In the genomic region with DNA sequence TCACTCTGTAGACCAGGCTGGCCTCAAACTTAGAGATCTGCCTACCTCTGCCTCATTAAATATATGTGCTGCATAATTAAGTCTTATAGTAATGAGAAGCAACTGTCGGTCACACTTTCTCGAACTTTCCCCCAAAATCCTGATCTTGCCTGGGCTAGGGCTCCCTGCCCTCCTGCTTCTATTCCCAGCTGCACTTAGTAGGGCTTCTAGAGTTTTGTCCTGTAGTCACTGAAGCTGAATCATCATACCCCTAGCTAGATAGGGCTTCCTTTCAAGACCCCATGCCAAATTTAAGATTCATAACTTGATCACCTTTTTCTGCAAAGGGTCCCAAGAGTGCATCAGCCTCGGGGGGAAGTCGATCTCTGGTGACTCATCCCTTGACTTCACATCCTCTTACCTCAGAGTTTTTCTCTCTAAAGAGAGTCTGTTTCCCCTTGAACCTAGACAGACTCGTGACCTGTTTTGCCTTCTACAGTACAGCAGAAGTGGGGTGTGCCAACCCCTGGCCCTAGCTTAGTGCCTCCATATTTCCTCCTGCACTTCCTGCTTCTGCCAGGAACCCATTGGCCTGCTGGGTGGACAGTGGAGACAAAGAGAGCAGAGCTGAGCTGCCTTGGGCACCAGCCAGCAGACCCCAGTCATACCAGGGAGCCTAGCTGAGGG, we compare ENCODE assay signal across 17 mouse cellular contexts. TPM values are rescaled to one million over a fixed set of nuclear protein-coding genes. Genes with fewer than 3 reads are reported as not detected.
DNase-seq lines count a peak whose midpoint lies in the region; ATAC-seq and TF ChIP-seq lines count a peak whose summit lies in the region.
"Had no signal": no experiment of that assay in that cellular context is flagged by ENCODE, and none has a peak within 500 bp of the region (broad histone marks: within the 10 kb centered on the region; RNA-seq: fewer than 3 reads in every experiment).

No protein-coding gene starts in this region.

- H3K4me3 ChIP-seq in midbrain, embryonic 15.5 days = no peak overlapping the region
- H3K4me3 ChIP-seq in midbrain, postnatal 0 days (ENCODE audit: low read depth, low read length) = no peak overlapping the region
- H3K4me3 ChIP-seq: gastrocnemius, adult 2 months; heart, embryonic 13.5 days; hindbrain, embryonic 13.5 days; kidney, embryonic 15.5 days; megakaryocyte, embryonic 14.5 days had no signal

- H3K9ac ChIP-seq in midbrain, embryonic 15.5 days = no peak overlapping the region
- H3K9ac ChIP-seq in midbrain, postnatal 0 days (replicated peaks; ENCODE audit: low read length, poor library complexity, severe bottlenecking) = no peak overlapping the region
- H3K9ac ChIP-seq: heart, embryonic 13.5 days; hindbrain, embryonic 13.5 days; kidney, embryonic 15.5 days had no signal

- peak; percentile 78 for ATAC-seq in inflammation-experienced regulatory T-cells, adult 6 months
- ATAC-seq in midbrain, embryonic 15.5 days (replicated peaks) = no peak
- ATAC-seq in midbrain, postnatal 0 days (ENCODE audit: low FRiP score) = no peak

- H3K27me3 ChIP-seq in splenic B cell, adult 2 months (ENCODE audit: control insufficient read depth, insufficient read depth, low read length, poor library complexity, severe bottlenecking) = no peaks in the 10 kb centered on the region
- H3K27me3 ChIP-seq in midbrain, embryonic 15.5 days (replicated peaks) = no peaks in the 10 kb centered on the region
- no peaks in the 10 kb centered on the region for H3K27me3 ChIP-seq in midbrain, postnatal 0 days (ENCODE audit: insufficient read depth, low read length)
- H3K27me3 ChIP-seq: kidney, embryonic 15.5 days had no signal

- WGBS in midbrain, embryonic 15.5 days = 91% methylated on average over 5 of the region's 5 CpGs
- WGBS in midbrain, postnatal 0 days = 84% methylated on average over 5 of the region's 5 CpGs

- H3K4me2 ChIP-seq in midbrain, embryonic 15.5 days = no peak overlapping the region
- no peak overlapping the region for H3K4me2 ChIP-seq in midbrain, postnatal 0 days (ENCODE audit: low read depth, low read length, poor library complexity, severe bottlenecking)
- H3K4me2 ChIP-seq: heart, embryonic 13.5 days; hindbrain, embryonic 13.5 days; kidney, embryonic 15.5 days had no signal

- no peak for TF ChIP-seq CTCF in midbrain, postnatal 0 days (IDR thresholded peaks at IDR 0.05)

- H3K4me1 ChIP-seq in midbrain, embryonic 15.5 days = no peaks in the 10 kb centered on the region
- no peaks in the 10 kb centered on the region for H3K4me1 ChIP-seq in midbrain, postnatal 0 days (ENCODE audit: insufficient read depth, low read length)
- H3K4me1 ChIP-seq: heart, embryonic 13.5 days; hindbrain, embryonic 13.5 days; kidney, embryonic 15.5 days had no signal

- no peak overlapping the region for H3K27ac ChIP-seq in midbrain, embryonic 15.5 days
- H3K27ac ChIP-seq in midbrain, postnatal 0 days (ENCODE audit: low read depth, low read length) = no peak overlapping the region
- H3K27ac ChIP-seq: gastrocnemius, adult 2 months; heart, embryonic 13.5 days; hindbrain, embryonic 13.5 days; kidney, embryonic 15.5 days had no signal

- H3K9me3 ChIP-seq in midbrain, embryonic 15.5 days = no peaks in the 10 kb centered on the region
- no peaks in the 10 kb centered on the region for H3K9me3 ChIP-seq in midbrain, postnatal 0 days (ENCODE audit: low read length)
- H3K9me3 ChIP-seq: heart, embryonic 13.5 days; hindbrain, embryonic 13.5 days; kidney, embryonic 15.5 days; megakaryocyte, embryonic 14.5 days had no signal

- H3K36me3 ChIP-seq in splenic B cell, adult 2 months (ENCODE audit: control insufficient read depth, insufficient read depth, low read length, poor library complexity, severe bottlenecking) = no peaks in the 10 kb centered on the region
- no peaks in the 10 kb centered on the region for H3K36me3 ChIP-seq in midbrain, embryonic 15.5 days (replicated peaks)
- H3K36me3 ChIP-seq in midbrain, postnatal 0 days (ENCODE audit: insufficient read depth, low read length) = no peaks in the 10 kb centered on the region
- H3K36me3 ChIP-seq: heart, embryonic 13.5 days; hindbrain, embryonic 13.5 days; kidney, embryonic 15.5 days had no signal

- peak; percentile 45 for DNase-seq in layer of hippocampus, adult 9-11 months
- no peak for DNase-seq in layer of hippocampus, postnatal 14 days (ENCODE audit: low spot score in 2 of 2)
- peak; percentile 24 for DNase-seq in thymus, postnatal 0 days (ENCODE audit: low spot score)
- DNase-seq in thymus, postnatal 25 days = no peak
- DNase-seq in splenic B cell, adult 2 months (ENCODE audit: low read depth, low spot score) = peak; percentile 64
- DNase-seq in midbrain, postnatal 0 days (ENCODE audit: low spot score) = no peak
- DNase-seq: adrenal gland, adult 8-10 months; cerebellum, postnatal 14 days; gastrocnemius, adult 2 months; thymus, adult 18-20 months had no signal

RNA-seq across cellular contexts. Expression of a gene that starts 4.9 kb away (rescaled TPM):
- under 1 TPM; 0.35 to 0.76 TPM for total RNA-seq in layer of hippocampus, postnatal 14 days (2021)
- polyA plus RNA-seq in thymus, postnatal 0 days (2015; fragmentation: Nextera tagmentation; extraction: Ambion mirVana) = 0.76 and 2.0 TPM in 2 replicates
- 1 to 10 TPM; 1.4 to 1.6 (median 1.5) TPM for polyA plus RNA-seq in inflammation-experienced regulatory T-cells, adult 6 months (2017; shearing (Covaris generic))
- polyA plus RNA-seq in midbrain, embryonic 15.5 days (2015; fragmentation: Nextera tagmentation; extraction: Ambion mirVana) = 0.20 and 0.27 TPM in 2 replicates
- 0.16 and 0.42 TPM in 2 replicates for total RNA-seq in midbrain, postnatal 0 days (2014; rRNA removed)
- polyA plus RNA-seq in midbrain, postnatal 0 days (2015; fragmentation: Nextera tagmentation; extraction: Ambion mirVana) = 0.09 and 0.10 TPM in 2 replicates
- polyA plus RNA-seq: embryonic facial prominence, embryonic 11.5 days had no signal

RNA-seq across cellular contexts. Expression of a gene that starts 24.4 kb away (rescaled TPM):
- total RNA-seq in layer of hippocampus, postnatal 14 days (2021) = 10 to 100 TPM; 79.3 to 82.2 TPM
- 255 and 279 TPM in 2 replicates for polyA plus RNA-seq in thymus, postnatal 0 days (2015; fragmentation: Nextera tagmentation; extraction: Ambion mirVana)
- polyA plus RNA-seq in inflammation-experienced regulatory T-cells, adult 6 months (2017; shearing (Covaris generic)) = 100 to 1,000 TPM; 137 to 172 (median 165) TPM
- 46.4 and 54.6 TPM in 2 replicates for polyA plus RNA-seq in midbrain, embryonic 15.5 days (2015; fragmentation: Nextera tagmentation; extraction: Ambion mirVana)
- 53.3 and 57.3 TPM in 2 replicates for total RNA-seq in midbrain, postnatal 0 days (2014; rRNA removed)
- polyA plus RNA-seq in midbrain, postnatal 0 days (2015; fragmentation: Nextera tagmentation; extraction: Ambion mirVana) = 65.4 and 72.9 TPM in 2 replicates

RNA-seq across cellular contexts. Expression of a gene that starts 47.5 kb away (rescaled TPM):
- total RNA-seq in layer of hippocampus, postnatal 14 days (2021) = 1 to 10 TPM; 1.6 to 5.1 TPM
- 43.4 and 47.1 TPM in 2 replicates for polyA plus RNA-seq in thymus, postnatal 0 days (2015; fragmentation: Nextera tagmentation; extraction: Ambion mirVana)
- 100 to 1,000 TPM; 106 to 231 (median 206) TPM for polyA plus RNA-seq in inflammation-experienced regulatory T-cells, adult 6 months (2017; shearing (Covaris generic))
- polyA plus RNA-seq in midbrain, embryonic 15.5 days (2015; fragmentation: Nextera tagmentation; extraction: Ambion mirVana) = 0.49 and 1.1 TPM in 2 replicates
- total RNA-seq in midbrain, postnatal 0 days (2014; rRNA removed) = 0.57 and 0.93 TPM in 2 replicates
- polyA plus RNA-seq in midbrain, postnatal 0 days (2015; fragmentation: Nextera tagmentation; extraction: Ambion mirVana) = 0.67 and 0.90 TPM in 2 replicates

RNA-seq across cellular contexts. Expression of a gene that starts 48.6 kb away (rescaled TPM):
- 10 to 100 TPM; 15.0 to 21.2 TPM for total RNA-seq in layer of hippocampus, postnatal 14 days (2021)
- polyA plus RNA-seq in thymus, postnatal 0 days (2015; fragmentation: Nextera tagmentation; extraction: Ambion mirVana) = 8.6 and 10.8 TPM in 2 replicates
- polyA plus RNA-seq in inflammation-experienced regulatory T-cells, adult 6 months (2017; shearing (Covaris generic)) = 10 to 100 TPM in 1 of 3 experiments, 1 to 10 TPM in 2; 9.2 to 10.6 (median 9.8) TPM
- 12.6 and 15.3 TPM in 2 replicates for polyA plus RNA-seq in midbrain, embryonic 15.5 days (2015; fragmentation: Nextera tagmentation; extraction: Ambion mirVana)
- total RNA-seq in midbrain, postnatal 0 days (2014; rRNA removed) = 7.8 and 8.5 TPM in 2 replicates
- polyA plus RNA-seq in midbrain, postnatal 0 days (2015; fragmentation: Nextera tagmentation; extraction: Ambion mirVana) = 12.2 and 12.9 TPM in 2 replicates

RNA-seq across cellular contexts. Expression of a gene that starts 48.9 kb away (rescaled TPM):
- total RNA-seq in layer of hippocampus, postnatal 14 days (2021) = 10 to 100 TPM; 19.3 to 19.9 TPM
- 19.3 and 20.1 TPM in 2 replicates for polyA plus RNA-seq in thymus, postnatal 0 days (2015; fragmentation: Nextera tagmentation; extraction: Ambion mirVana)
- polyA plus RNA-seq in inflammation-experienced regulatory T-cells, adult 6 months (2017; shearing (Covaris generic)) = 10 to 100 TPM; 14.2 to 21.0 (median 15.1) TPM
- polyA plus RNA-seq in midbrain, embryonic 15.5 days (2015; fragmentation: Nextera tagmentation; extraction: Ambion mirVana) = 22.5 and 25.5 TPM in 2 replicates
- 13.0 and 19.3 TPM in 2 replicates for total RNA-seq in midbrain, postnatal 0 days (2014; rRNA removed)
- polyA plus RNA-seq in midbrain, postnatal 0 days (2015; fragmentation: Nextera tagmentation; extraction: Ambion mirVana) = 17.5 and 20.1 TPM in 2 replicates

Comparison
In these comparisons a context has a peak if more than half of its experiments do, and no peak if none do; other contexts are left out.
1. DNase-seq: peak in layer of hippocampus, adult 9-11 months (single experiment), thymus, postnatal 0 days (single experiment) and splenic B cell, adult 2 months (single experiment); none in layer of hippocampus, postnatal 14 days (0 of 2), thymus, postnatal 25 days (single experiment) and midbrain, postnatal 0 days (single experiment).
2. RNA of a gene that starts 47.5 kb away (polyA plus RNA-seq): 106 to 231 TPM in inflammation-experienced regulatory T-cells, adult 6 months and 43.4 to 47.1 TPM in thymus, postnatal 0 days; 0.49 to 1.1 TPM in midbrain, embryonic 15.5 days and 0.67 to 0.90 TPM in midbrain, postnatal 0 days; every median in the first group is over 10 times any median in the second.